Mouse (Mus musculus): ENCODE results near the gene Mtss1l.

- TF ChIP-seq CTCF (IDR thresholded peaks at IDR 0.05; ENCODE audit: extremely low read depth, insufficient read depth, low read length) (peak; percentile 58; the same call in 1 of the 2 replicates), POLR2A (IDR thresholded peaks at IDR 0.05; ENCODE audit: extremely low read depth, insufficient read depth, low read length) (no peak)
Measured at GRCm38 (mm10) chr8:110749500-110750170, 28.4 kb downstream of the Mtss1l start.
